Mouse (Mus musculus): ENCODE results near the gene Apeh. TPM values are rescaled to one million over a fixed set of nuclear protein-coding genes. Genes with fewer than 3 reads are reported as not detected.

The Apeh gene
- polyA plus RNA-seq, 1 experiment from 2014 or later, result 42.3 TPM

GRCm38 (mm10) chr9:108112719-108113340, 18.4 kb upstream of the Apeh start:
- no peak overlapping the region for H3K4me2 ChIP-seq (replicated peaks)
- H3K9me3 ChIP-seq, result no peaks in the 10 kb centered on the region
- peaks cover 7% of the 10 kb centered on the region; the same call in 1 of the 2 replicates for H3K4me1 ChIP-seq
- H3K4me3 ChIP-seq, result no peak overlapping the region
- peaks cover 57% of the 10 kb centered on the region for H3K36me3 ChIP-seq
- H3K9ac ChIP-seq (replicated peaks), result no peak overlapping the region
- H3K27ac ChIP-seq (replicated peaks), result no peak overlapping the region
- H3K27me3 ChIP-seq, result no peaks in the 10 kb centered on the region
- 91% methylated on average over 18 of the region's 18 CpGs for WGBS
- no peak for ATAC-seq (replicated peaks)

- peaks cover 7% of the 10 kb centered on the region; the same call in 1 of the 2 replicates for H3K4me1 ChIP-seq
- H3K27ac ChIP-seq (replicated peaks), result no peak overlapping the region
- H3K4me2 ChIP-seq (replicated peaks), result no peak overlapping the region
- no peaks in the 10 kb centered on the region for H3K27me3 ChIP-seq
- no peaks in the 10 kb centered on the region for H3K9me3 ChIP-seq
- WGBS, result 78% methylated on average over 17 of the region's 17 CpGs
- H3K36me3 ChIP-seq, result peaks cover 54% of the 10 kb centered on the region
- ATAC-seq (replicated peaks), result no peak
- H3K4me3 ChIP-seq, result no peak overlapping the region
- H3K9ac ChIP-seq (replicated peaks), result no peak overlapping the region
Measured at GRCm38 (mm10) chr9:108111593-108112121, 17.3 kb upstream of the Apeh start.

- 16% methylated on average over 22 of the region's 22 CpGs for WGBS
- H3K36me3 ChIP-seq, result peaks cover 55% of the 10 kb centered on the region
- H3K4me1 ChIP-seq, result peaks cover 7% of the 10 kb centered on the region; the same call in 1 of the 2 replicates
- H3K4me2 ChIP-seq (replicated peaks), result peak overlapping the region; percentile 8; the same call in 1 of the 2 replicates
- ATAC-seq (replicated peaks), result no peak
- H3K9ac ChIP-seq (replicated peaks), result no peak overlapping the region
- no peak overlapping the region for H3K27ac ChIP-seq (replicated peaks)
- no peaks in the 10 kb centered on the region for H3K27me3 ChIP-seq
- no peaks in the 10 kb centered on the region for H3K9me3 ChIP-seq
- H3K4me3 ChIP-seq, result no peak overlapping the region
Measured at GRCm38 (mm10) chr9:108111101-108111592, 16.7 kb upstream of the Apeh start.

- no peak for ATAC-seq (replicated peaks)
- no peak overlapping the region for H3K4me3 ChIP-seq
- H3K9me3 ChIP-seq, result no peaks in the 10 kb centered on the region
- H3K36me3 ChIP-seq, result peaks cover 47% of the 10 kb centered on the region
- no peak overlapping the region for H3K4me2 ChIP-seq (replicated peaks)
- H3K9ac ChIP-seq (replicated peaks), result no peak overlapping the region
- no peaks in the 10 kb centered on the region for H3K27me3 ChIP-seq
- peaks cover 7% of the 10 kb centered on the region; the same call in 1 of the 2 replicates for H3K4me1 ChIP-seq
- WGBS, result 85% methylated on average over 16 of the region's 16 CpGs
- no peak overlapping the region for H3K27ac ChIP-seq (replicated peaks)
Measured at GRCm38 (mm10) chr9:108110160-108110559, 15.8 kb upstream of the Apeh start.

- Histone ChIP-seq H3K4me3 (no peak overlapping the region), H3K9ac (replicated peaks) (no peak overlapping the region), H3K9me3 (no peaks in the 10 kb centered on the region), H3K27me3 (no peaks in the 10 kb centered on the region), H3K36me3 (peaks cover 33% of the 10 kb centered on the region), H3K4me2 (replicated peaks) (no peak overlapping the region), H3K27ac (replicated peaks) (no peak overlapping the region), H3K4me1 (peaks cover 7% of the 10 kb centered on the region)
- 94% methylated on average over 16 of the region's 16 CpGs for WGBS
- ATAC-seq (replicated peaks), result no peak
Measured at GRCm38 (mm10) chr9:108107867-108108266, 13.5 kb upstream of the Apeh start.

GRCm38 (mm10) chr9:108106090-108106489, 11.7 kb upstream of the Apeh start:
- ATAC-seq (replicated peaks), result no peak; the same call in 1 of the 2 replicates
- peaks cover 4% of the 10 kb centered on the region for H3K4me1 ChIP-seq

GRCm38 (mm10) chr9:108105549-108105863, 11.1 kb upstream of the Apeh start:
- Histone ChIP-seq H3K9me3 (no peaks in the 10 kb centered on the region), H3K9ac (replicated peaks) (no peak overlapping the region), H3K27ac (replicated peaks) (no peak overlapping the region), H3K4me2 (replicated peaks) (no peak overlapping the region), H3K4me3 (no peak overlapping the region), H3K27me3 (no peaks in the 10 kb centered on the region), H3K4me1 (no peaks in the 10 kb centered on the region; the same call in 1 of the 2 replicates), H3K36me3 (peaks cover 36% of the 10 kb centered on the region; the same call in 1 of the 2 replicates)
- ATAC-seq (replicated peaks), result no peak
- 68% methylated on average over 12 of the region's 12 CpGs for WGBS

More at GRCm38 (mm10) chr9:108106090-108106489, 11.7 kb upstream of the Apeh start:
- no peaks in the 10 kb centered on the region for H3K9me3 ChIP-seq
- 92% methylated on average over 23 of the region's 23 CpGs for WGBS
- H3K9ac ChIP-seq (replicated peaks), result no peak overlapping the region
- H3K4me3 ChIP-seq, result no peak overlapping the region
- H3K27me3 ChIP-seq, result no peaks in the 10 kb centered on the region
- H3K4me2 ChIP-seq (replicated peaks), result no peak overlapping the region
- H3K36me3 ChIP-seq, result peaks cover 32% of the 10 kb centered on the region; the same call in 1 of the 2 replicates
- H3K27ac ChIP-seq (replicated peaks), result no peak overlapping the region

GRCm38 (mm10) chr9:108104766-108105548, 10.6 kb upstream of the Apeh start:
- Histone ChIP-seq H3K4me2 (replicated peaks) (no peak overlapping the region), H3K27ac (replicated peaks) (no peak overlapping the region), H3K9ac (replicated peaks) (no peak overlapping the region), H3K4me1 (no peaks in the 10 kb centered on the region; the same call in 1 of the 2 replicates), H3K27me3 (no peaks in the 10 kb centered on the region), H3K36me3 (peaks cover 33% of the 10 kb centered on the region; the same call in 1 of the 2 replicates), H3K4me3 (no peak overlapping the region), H3K9me3 (no peaks in the 10 kb centered on the region)
- 34% methylated on average over 31 of the region's 31 CpGs for WGBS
- 0 out of 2 replicates have a peak, but pooled peaks have one; percentile 12 for ATAC-seq (replicated peaks)

GRCm38 (mm10) chr9:108099619-108100018, 5.2 kb upstream of the Apeh start:
- Histone ChIP-seq H3K4me2 (replicated peaks) (no peak overlapping the region), H3K4me1 (peaks cover 7% of the 10 kb centered on the region), H3K4me3 (no peak overlapping the region), H3K9ac (replicated peaks) (no peak overlapping the region), H3K9me3 (no peaks in the 10 kb centered on the region), H3K27ac (replicated peaks) (no peak overlapping the region), H3K27me3 (no peaks in the 10 kb centered on the region), H3K36me3 (peaks cover 25% of the 10 kb centered on the region; the same call in 1 of the 2 replicates)
- 85% methylated on average over 8 of the region's 8 CpGs for WGBS
- no peak for ATAC-seq (replicated peaks)

GRCm38 (mm10) chr9:108095949-108096712, 1.7 kb upstream of the Apeh start:
- H3K9ac ChIP-seq (replicated peaks), result no peak overlapping the region
- H3K27me3 ChIP-seq, result no peaks in the 10 kb centered on the region
- peaks cover 15% of the 10 kb centered on the region; the same call in 1 of the 2 replicates for H3K36me3 ChIP-seq
- H3K4me1 ChIP-seq, result peaks cover 17% of the 10 kb centered on the region
- H3K27ac ChIP-seq (replicated peaks), result no peak overlapping the region
- H3K9me3 ChIP-seq, result no peaks in the 10 kb centered on the region
- no peak overlapping the region for H3K4me2 ChIP-seq (replicated peaks)
- WGBS, result 66% methylated on average over 10 of the region's 10 CpGs
- H3K4me3 ChIP-seq, result no peak overlapping the region
- no peak for ATAC-seq (replicated peaks)

- peaks cover 17% of the 10 kb centered on the region for H3K4me1 ChIP-seq
- H3K36me3 ChIP-seq, result peaks cover 15% of the 10 kb centered on the region; the same call in 1 of the 2 replicates
- ATAC-seq (replicated peaks), result no peak
- no peak overlapping the region for H3K27ac ChIP-seq (replicated peaks)
- no peaks in the 10 kb centered on the region for H3K27me3 ChIP-seq
- peak overlapping the region; percentile 98 for H3K4me2 ChIP-seq (replicated peaks)
- H3K4me3 ChIP-seq, result peak overlapping the region; percentile 77
- no peak overlapping the region for H3K9ac ChIP-seq (replicated peaks)
- 11% methylated on average over 3 of the region's 3 CpGs for WGBS
- H3K9me3 ChIP-seq, result no peaks in the 10 kb centered on the region
Measured at GRCm38 (mm10) chr9:108095518-108095917, 1.1 kb upstream of the Apeh start.
